Mouse (Mus musculus): ENCODE results near the gene Lpo.
"Not testable (repeated sequence)": the region's sequence is repeated elsewhere in the genome, so short reads cannot be mapped to it uniquely, and the experiment has no call there.

Lpo gene

DNA sequence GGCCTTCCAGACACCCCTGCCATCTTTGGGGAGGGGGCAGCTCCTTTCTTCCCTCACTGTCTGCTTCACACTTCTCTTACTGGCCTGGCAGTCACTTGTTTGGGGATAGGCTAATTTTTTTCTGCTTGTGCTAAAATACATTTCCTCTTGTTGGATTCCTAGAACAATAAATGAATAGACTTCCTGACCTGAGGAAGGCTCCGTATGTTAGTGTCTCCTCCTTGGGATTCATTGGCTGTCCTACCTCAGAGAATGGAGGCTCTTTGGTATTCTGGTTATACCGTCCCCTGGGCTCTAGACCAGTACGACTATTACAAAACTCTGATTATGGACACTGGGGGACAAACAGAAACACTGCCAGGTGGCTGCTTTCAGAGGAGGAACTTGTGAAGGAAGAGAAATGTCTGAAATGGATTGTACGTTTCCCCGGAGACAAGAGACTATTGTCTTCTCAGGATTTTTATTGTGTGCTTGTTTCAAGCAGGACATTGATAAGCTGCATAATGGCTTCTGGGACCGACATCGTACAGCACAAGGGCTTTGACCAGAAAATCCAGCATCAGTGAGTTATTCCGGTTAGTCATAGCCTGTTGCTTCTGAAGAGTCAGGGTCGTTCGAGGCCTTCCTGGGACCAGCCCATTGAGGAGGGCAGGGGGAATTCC lies at the start of gene Lpo:
Lpo (minus strand) TSS at position 51 of the 662 bp plus-strand sequence.
- DNase-seq: peak; percentile 77

GRCm38 (mm10) chr11:87875436-87875835 lies 47.3 kb upstream of the Lpo start, which contains the start of gene Epx:
Epx (minus strand) TSS chr11:87875536.
- no peak for DNase-seq

DNA sequence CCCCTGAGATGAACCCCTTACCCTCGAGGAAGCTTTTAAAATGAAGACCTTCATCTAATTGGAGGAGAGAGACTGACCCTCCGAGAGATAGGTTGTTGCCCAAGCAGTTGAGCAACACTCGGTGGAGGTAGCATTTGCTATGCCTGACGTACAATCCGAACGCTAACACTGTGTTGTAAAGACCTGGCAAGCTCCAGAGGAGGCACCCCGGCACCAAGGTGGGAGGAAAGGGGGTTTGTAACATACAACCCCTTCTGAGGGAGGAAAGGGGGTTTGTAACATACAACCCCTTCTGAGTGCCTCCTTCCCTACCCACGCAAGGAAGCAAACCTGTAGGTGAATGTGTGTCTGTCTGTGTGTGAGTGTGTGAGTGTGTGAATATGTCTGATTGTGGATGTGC lies 43.7 kb upstream of the Lpo start:
- no peak for DNase-seq

DNA sequence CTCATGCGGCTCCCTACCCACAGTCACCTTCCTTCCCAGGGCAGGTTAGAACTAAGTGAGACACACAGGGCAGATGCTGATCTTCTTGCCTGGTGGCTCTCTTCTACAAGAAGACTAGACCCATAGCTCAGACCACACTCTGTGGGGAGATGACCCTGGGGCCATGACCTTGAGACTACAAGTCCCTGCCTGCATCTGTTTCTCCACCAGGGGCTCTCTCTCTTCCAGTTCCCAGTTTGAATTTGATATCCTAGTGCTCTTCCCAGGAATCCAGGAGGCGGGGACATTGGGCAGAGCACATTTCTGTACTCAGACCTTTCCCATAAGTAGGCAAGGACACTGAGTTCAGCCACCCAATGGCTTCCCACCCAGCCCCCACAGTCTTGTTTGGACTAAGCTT lies 42.0 kb upstream of the Lpo start:
- DNase-seq: no peak

DNA sequence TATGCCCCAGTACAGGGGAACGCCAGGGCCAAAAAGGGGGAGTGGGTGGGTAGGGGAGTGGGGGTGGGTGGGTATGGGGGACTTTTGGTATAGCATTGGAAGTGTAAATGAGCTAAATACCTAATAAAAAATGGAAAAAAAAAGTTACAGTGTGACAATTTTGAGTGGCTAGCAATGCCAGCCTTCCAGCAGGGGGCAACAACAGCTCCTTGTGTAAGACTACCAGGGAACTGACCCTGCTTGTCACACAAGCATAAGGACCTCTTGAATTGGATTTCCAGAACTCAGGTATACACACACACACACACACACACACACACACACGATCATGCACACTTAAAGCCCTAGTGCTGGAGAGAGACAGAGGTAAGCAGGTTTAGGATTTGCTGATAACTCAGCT lies 38.8 kb upstream of the Lpo start:
- not testable (repeated sequence) for DNase-seq

DNA sequence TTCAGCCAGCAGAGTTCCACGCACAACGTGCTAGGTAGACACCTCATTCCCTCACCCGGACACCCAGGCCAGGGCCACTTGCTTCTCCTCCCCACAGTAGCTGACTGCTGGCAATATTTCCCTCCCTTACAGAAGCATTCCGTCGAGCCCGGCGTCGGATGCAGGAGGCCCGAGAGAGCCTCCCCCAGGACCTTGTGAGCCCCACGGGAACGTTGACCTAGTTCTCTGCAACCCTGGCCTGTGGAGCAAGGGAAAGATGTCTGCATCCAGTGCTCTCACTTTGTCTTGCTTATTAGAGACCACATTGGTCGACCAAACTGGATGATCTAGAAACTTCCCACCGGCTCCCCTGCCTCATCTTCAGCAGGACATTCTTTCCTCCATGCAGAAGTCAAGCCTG lies 34.7 kb upstream of the Lpo start:
- DNase-seq: peak; percentile 93

GRCm38 (mm10) chr11:87860426-87860825 lies 32.3 kb upstream of the Lpo start:
- DNase-seq: no peak

- DNase-seq: no peak
These were observed 31.2 kb upstream of the Lpo start for GRCm38 (mm10) chr11:87859273-87859672.

- DNase-seq: no peak
These were observed 26.5 kb upstream of the Lpo start for GRCm38 (mm10) chr11:87854550-87854949.

DNA sequence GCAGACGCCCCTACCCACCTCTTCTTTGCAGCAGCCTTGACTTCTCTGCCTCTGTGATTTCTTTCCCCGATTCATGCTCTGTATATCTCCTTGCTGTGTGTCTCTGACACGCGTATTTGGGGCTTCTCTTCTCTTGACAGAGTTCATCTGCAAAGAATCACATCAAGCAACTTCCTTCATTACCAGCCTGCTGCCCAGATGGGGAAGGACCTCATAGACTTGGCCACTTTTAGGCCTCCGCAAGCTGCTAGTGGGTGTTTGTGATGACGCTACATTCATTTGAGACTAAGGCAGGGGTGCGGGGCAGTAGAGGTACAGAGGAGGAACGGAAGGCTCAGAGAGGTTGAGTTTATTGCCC lies 25.5 kb upstream of the Lpo start:
- peak; percentile 89 for DNase-seq

DNA sequence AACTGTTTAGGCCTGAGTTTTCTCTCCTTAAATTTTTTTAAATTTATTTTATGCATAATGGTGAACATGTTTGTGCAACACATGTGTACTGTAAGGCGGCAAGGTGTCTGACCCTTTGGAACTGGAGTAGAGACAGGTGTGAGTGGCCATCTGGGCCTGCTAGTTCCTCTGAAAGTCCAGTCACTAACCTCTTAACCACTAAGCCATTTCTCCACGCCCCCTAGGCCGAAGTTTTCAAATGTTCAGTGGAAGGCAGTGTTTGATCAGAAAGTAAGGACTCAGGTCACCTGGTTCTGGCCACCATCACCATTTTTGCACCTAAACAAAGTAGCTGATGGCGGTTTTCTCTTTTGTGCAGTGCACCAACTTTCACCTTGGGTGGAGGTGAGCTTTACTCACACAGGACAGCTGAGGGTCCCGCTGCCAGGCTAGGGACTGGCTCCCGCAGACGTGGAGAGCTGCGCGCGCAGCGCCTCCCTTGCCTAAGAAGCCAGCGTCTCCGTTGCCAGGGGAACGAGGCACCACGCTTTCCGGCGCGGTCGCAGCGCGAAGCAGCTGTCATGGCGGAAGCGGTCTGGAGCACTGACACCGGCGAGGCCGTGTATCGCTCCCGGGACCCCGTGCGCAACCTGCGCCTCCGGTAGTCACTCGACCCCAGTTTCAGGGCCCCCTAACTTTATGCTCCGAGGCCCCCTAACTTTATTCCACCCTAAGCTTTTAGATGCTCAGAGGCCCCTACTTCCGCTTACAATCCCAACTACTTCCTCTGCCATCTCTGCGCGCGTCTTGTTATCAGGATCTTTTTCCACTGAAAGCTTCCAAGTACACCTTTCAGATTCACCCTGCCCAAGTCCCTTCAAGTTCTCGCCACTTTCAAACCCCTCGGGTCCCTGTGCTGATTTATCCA lies 24.9 kb upstream of the Lpo start, which contains the start of gene Mks1:
Mks1 (plus strand) TSS at position 526 of the 907 bp plus-strand sequence.
- DNase-seq: peak; percentile 99

DNA sequence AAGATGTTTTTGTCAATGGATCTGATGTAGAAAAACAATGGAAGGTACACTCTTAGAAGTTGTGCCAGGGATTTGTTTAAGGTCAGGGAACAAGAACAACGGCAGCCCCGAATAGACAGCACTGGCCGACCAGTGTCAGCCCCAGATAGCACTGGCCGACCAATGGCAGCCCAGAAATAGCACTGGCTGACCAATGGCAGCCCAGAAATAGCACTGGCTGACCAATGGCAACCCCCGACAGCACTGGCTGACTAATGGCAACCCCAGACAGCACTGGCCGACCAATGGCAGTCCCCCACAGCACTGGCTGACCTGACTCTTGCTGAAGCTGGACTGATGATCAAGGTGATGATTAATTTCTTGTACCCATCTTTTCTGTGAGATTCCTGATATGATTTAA lies 19.8 kb upstream of the Lpo start:
- peak; percentile 74 for DNase-seq

DNA sequence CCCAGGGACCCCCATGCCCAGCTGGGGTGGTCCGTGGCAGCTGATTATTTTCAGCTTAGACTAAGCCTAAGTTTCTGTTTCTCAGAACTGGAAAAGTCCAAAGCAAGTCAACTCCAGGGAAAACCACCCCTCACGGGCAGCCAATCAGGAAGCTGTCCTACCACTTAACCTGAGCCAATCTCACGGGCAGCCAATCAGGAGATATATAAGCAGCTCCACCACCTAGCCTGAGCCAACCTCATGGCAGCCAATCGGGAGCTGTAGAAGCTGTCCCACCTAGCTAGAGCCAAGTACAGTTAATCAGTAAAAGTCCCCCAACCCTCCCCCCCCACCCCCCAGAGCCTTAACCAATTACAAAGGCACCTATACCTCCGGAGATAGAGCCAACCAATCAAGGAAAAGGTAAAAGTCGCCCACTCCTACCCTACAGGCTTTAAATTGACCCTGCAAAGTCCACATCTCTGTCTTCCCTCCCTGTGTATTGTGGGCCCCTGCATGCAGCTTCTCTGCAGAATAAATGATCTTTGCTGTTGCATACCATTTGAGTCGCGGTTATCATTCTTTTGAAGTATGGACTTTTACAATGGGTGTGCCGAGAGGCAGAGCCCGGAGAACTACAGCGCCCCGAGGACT lies 19.0 kb upstream of the Lpo start:
- DNase-seq: no peak

DNA sequence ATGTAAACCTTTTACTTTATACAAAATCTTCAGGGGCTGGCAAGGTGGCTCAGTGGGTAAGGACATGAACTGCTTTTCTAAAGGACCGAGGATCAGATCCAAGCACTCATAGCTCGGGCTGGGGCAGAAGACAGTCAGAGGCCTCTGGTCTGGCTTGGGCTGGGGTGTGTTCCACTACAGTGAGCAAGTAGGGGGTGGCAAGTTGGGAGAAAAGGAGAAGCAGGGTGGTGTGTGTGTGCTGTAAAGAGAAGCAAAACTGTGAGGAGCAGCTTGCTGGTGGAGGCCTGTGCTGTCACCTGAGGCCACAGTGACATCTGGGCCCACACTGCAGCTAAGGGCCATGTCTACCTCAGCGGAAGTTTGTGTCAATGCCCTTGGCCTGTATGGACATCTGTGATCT lies 13.3 kb upstream of the Lpo start:
- no peak for DNase-seq

DNA sequence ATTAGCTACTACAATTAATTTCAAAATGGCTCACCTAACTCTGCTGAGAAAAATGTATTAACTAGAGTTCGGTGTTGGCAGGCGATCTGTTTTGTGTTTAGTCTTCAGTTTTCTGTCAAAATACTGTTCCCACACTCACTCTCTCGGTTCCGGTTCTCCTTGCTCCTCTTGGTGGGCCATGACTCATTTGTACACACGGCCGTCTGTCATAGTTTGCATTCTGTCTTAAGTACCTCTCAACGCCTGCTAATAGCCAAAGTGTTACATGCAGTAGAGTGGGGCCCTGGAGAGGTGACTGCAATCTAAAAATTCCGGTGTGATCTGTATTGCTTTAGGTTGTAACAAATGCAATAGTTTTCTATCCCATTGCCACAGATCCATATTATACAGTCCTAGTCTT lies 12.6 kb upstream of the Lpo start:
- DNase-seq: peak; percentile 72

GRCm38 (mm10) chr11:87821502-87821901 lies 6.6 kb downstream of the Lpo start:
- DNase-seq: peak; percentile 81

DNA sequence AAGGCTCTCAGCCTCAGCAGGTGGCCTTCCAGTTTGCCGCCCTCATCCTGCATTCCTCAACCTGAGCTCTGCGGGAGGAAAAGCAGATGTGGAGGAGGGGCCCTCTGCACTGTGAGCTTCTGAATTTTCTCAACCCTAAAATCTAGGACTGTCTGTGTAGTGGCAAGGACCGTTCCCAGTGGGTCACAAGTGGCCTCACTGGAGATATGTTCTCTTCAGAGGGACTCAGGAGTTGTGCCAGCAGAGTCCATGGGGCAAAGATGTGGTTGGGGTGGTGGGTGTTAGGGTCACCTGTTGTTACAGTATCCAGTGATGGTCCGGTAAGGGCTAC lies 10.7 kb downstream of the Lpo start:
- DNase-seq: no peak

DNA sequence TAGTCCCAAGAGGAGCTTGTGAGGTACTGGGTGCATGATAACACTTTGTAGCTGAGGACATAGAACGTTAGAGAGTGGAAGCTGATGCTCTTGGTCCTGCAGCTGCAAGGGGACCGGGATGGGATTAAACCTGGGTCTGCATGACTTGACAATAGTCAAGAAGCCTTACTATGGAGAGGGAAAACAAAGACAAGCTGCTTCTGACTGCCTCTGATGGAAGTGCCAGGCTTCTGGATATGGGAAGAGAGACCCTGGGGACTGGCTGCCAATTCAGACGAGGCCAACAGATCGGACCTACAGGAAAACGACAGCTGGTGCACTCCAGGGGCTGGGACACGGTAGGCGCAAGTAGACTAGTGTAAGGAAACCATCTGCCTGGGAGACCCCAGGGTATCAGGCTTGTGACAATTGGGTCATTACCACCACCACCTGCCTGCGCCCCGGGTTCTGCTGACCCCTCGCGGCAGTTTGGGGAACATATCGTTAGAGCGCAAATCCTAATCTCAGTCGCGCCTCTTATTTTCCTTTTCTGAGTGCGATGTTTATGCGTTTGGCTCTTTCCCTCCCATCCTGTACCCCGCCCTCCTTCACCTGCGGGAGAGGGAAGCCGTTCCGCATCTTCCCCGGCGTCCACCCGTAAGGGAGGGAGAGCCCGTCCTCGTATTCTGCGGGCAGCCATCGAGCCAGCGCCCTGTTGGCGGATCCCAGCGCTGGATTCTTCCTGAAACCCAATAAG lies 11.2 kb downstream of the Lpo start:
- peak; percentile 73 for DNase-seq

- DNase-seq: no peak
These were observed 13.3 kb downstream of the Lpo start for GRCm38 (mm10) chr11:87814831-87815230.

GRCm38 (mm10) chr11:87811396-87811795 lies 16.7 kb downstream of the Lpo start:
- DNase-seq: no peak

GRCm38 (mm10) chr11:87808236-87808635 lies 19.9 kb downstream of the Lpo start:
- no peak for DNase-seq

DNA sequence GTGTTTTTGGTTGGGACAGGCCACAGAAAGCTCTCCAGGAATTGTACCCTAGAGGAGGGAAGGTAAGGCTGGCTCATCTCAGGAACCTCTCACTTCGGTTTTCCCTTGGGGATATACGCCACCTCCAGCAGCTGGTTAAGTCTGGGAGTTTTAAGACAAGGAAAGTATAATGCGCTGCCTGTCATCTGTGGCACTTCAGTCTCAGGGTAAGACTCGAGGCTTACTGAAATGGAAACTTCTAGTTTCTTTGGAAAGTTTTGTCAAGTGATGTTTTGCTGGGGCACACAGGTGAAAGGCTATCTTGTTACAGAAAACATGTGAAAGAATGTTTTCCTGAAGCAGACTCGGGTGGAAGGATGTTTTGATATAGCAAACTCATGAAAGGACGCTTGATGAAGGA lies 20.7 kb downstream of the Lpo start:
- no peak for DNase-seq

GRCm38 (mm10) chr11:87805448-87805847 lies 22.6 kb downstream of the Lpo start:
- no peak for DNase-seq
